Mouse (Mus musculus): ENCODE data around the gene Stn1. TPM values are rescaled to one million over a fixed set of nuclear protein-coding genes. Genes with fewer than 3 reads are reported as not detected.

Stn1 gene
- polyA plus RNA-seq (2012; rRNA removed) (37.6 and 39.1 TPM in 2 replicates), polyA plus RNA-seq (2014; fragmentation: Nextera tagmentation; extraction: Ambion mirVana) (53.6 and 56.3 TPM in 2 replicates)

DNA sequence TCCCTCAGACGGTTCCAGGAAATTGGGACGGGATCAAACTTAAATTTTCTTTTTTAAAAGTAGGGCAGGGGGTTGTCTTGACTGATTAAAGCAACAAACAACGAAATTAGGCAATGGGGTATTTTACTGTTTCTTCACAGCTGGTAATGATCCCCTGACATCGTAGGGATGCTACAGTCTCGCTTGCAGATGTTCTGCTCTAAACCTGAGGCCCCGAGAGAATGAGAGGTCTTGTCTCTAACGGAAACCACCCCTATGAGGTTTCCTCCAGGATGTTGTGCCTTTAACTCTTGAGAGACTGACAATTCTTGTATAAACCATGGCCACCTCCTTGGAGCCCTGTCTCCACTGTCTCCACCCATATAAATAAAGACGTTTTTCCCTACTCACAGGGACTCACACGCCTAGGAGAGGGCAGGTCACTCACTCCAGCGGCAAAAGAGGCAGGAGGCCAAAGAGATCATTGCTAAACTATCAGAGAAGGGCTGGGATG, at the start of gene Stn1:
Stn1 (minus strand) TSS at position 208 of the 493 bp plus-strand sequence.
- Histone ChIP-seq H3K4me2 (replicated peaks; ENCODE audit: low read depth, low read length, severe bottlenecking) (peak within 1 kb of the TSS; percentile 84), H3K9ac (ENCODE audit: low read depth, low read length, severe bottlenecking) (peak within 1 kb of the TSS; percentile 62), H3K9me3 (ENCODE audit: control insufficient read depth, low read length) (no peaks in the 10 kb centered on the region), H3K27ac (replicated peaks; ENCODE audit: low read depth, low read length) (peak within 1 kb of the TSS; percentile 68), H3K4me1 (ENCODE audit: control insufficient read depth, insufficient read depth, low read length) (peaks cover 27% of the 10 kb centered on the region), H3K27me3 (ENCODE audit: control insufficient read depth, insufficient read depth, low read length) (no peaks in the 10 kb centered on the region), H3K4me3 (replicated peaks; ENCODE audit: low read length) (peak within 1 kb of the TSS; percentile 48), H3K36me3 (ENCODE audit: control insufficient read depth, insufficient read depth, low read length) (peaks cover 6% of the 10 kb centered on the region; the same call in 1 of the 2 replicates)
- peak; percentile 15 for DNase-seq (ENCODE audit: low spot score)
- WGBS = 4% methylated on average over 10 of the region's 10 CpGs
- ATAC-seq (ENCODE audit: low FRiP score, low read depth) = no peak
- TF ChIP-seq POLR2A (IDR thresholded peaks at IDR 0.05; ENCODE audit: borderline replicate concordance, extremely low read depth, insufficient read depth, insufficient read length) = no peak

DNA sequence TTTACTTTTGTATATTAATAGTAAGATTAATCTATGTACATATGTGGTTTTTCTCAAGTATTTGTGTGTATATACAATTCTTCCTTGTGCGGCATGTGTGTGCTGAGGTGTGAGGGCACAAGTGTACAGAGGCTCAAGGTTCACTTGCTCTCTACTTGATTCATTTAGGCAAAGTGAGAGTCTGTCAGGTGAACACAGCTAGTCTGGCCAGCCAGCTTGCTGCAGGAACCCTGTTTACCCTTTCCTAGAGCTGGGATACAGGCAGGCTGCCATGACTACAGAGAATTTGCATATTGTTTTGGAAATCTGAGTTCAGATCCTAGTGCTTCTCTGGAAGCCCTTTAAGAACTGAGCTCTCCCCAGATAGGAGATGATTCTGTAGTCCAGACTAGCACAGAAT, 49.7 kb upstream of the Stn1 start:
- WGBS = 89% methylated on average over 1 of the region's 1 CpGs
- TF ChIP-seq POLR2A (IDR thresholded peaks at IDR 0.05; ENCODE audit: borderline replicate concordance, extremely low read depth, insufficient read depth, insufficient read length) = no peak
- DNase-seq (ENCODE audit: low spot score) (no peak), ATAC-seq (ENCODE audit: low FRiP score, low read depth) (no peak)
- Histone ChIP-seq H3K36me3 (ENCODE audit: control insufficient read depth, insufficient read depth, low read length) (no peaks in the 10 kb centered on the region), H3K27ac (replicated peaks; ENCODE audit: low read depth, low read length) (no peak overlapping the region), H3K27me3 (ENCODE audit: control insufficient read depth, insufficient read depth, low read length) (no peaks in the 10 kb centered on the region), H3K4me3 (replicated peaks; ENCODE audit: low read length) (no peak overlapping the region), H3K4me2 (replicated peaks; ENCODE audit: low read depth, low read length, severe bottlenecking) (no peak overlapping the region), H3K9me3 (ENCODE audit: control insufficient read depth, low read length) (no peaks in the 10 kb centered on the region), H3K9ac (ENCODE audit: low read depth, low read length, severe bottlenecking) (no peak overlapping the region), H3K4me1 (ENCODE audit: control insufficient read depth, insufficient read depth, low read length) (peaks cover 7% of the 10 kb centered on the region)

DNA sequence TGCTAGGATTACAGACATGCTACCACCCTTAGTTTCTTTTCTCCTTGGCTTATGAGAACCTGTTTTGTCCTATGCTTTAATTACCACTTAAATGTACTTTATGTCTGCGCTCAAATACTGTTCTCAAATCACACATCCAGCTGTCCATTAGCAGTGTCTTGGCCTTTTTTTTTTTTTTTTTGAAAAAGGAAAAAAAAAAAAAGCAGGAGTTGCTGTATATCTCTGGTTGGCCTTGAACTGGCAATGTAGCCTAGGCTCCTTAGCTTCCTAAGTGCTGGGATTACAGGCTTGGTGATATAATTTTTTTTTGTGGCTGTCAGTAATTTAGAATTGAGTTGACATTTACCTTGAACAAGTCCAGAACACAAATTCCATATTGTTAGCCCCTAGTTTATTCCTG, 48.5 kb upstream of the Stn1 start:
- H3K4me2 ChIP-seq (replicated peaks; ENCODE audit: low read depth, low read length, severe bottlenecking) = no peak overlapping the region
- DNase-seq (ENCODE audit: low spot score) (no peak), ATAC-seq (ENCODE audit: low FRiP score, low read depth) (no peak)
- H3K27me3 ChIP-seq (ENCODE audit: control insufficient read depth, insufficient read depth, low read length) = no peaks in the 10 kb centered on the region
- no peak overlapping the region for H3K9ac ChIP-seq (ENCODE audit: low read depth, low read length, severe bottlenecking)
- TF ChIP-seq POLR2A (IDR thresholded peaks at IDR 0.05; ENCODE audit: borderline replicate concordance, extremely low read depth, insufficient read depth, insufficient read length) = no peak
- no peak overlapping the region for H3K4me3 ChIP-seq (replicated peaks; ENCODE audit: low read length)
- no peaks in the 10 kb centered on the region for H3K9me3 ChIP-seq (ENCODE audit: control insufficient read depth, low read length)
- 69% methylated on average over 1 of the region's 1 CpGs for WGBS
- H3K27ac ChIP-seq (replicated peaks; ENCODE audit: low read depth, low read length) = no peak overlapping the region
- H3K36me3 ChIP-seq (ENCODE audit: control insufficient read depth, insufficient read depth, low read length) = no peaks in the 10 kb centered on the region
- H3K4me1 ChIP-seq (ENCODE audit: control insufficient read depth, insufficient read depth, low read length) = peaks cover 17% of the 10 kb centered on the region

DNA sequence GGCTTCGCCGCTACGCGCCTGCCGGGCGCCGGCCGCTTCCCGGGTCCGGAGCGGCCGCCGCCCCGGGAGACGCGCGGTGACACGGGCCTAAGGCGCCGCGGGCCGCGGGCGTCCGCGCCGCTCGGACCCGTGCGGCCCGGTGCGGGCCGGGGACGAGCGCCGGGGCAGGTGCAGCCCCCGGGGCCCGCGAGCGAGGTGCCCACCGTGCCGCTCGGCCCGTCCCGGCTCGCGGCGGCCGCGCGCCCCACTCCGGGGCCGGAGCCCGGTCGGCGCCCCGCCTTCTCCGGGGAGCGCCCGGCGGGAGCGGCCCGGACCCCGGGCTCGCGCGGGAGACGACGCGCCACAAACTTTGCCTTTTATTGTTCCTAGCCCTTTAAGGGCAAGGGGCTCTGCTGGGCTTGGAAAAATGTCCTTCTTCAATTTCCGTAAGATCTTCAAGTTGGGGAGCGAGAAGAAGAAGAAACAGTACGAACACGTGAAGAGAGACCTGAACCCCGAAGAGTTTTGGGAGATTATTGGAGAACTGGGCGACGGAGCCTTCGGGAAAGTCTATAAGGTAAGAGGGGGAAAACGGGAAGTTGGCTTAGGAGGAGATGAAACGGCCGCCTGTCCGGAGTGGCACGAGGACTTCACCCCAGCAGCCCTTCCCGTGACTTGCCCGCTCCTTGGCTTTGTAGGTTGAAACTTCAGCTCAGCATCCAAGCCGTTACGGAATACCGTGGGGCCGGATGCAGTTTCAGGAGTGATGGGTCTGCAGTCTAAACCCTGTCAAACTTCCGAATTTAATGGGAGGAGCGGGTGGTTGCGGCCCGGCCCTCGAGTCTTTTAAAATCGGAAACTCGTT, 42.7 kb upstream of the Stn1 start:
- H3K36me3 ChIP-seq (ENCODE audit: control insufficient read depth, insufficient read depth, low read length) = no peaks in the 10 kb centered on the region
- H3K9ac ChIP-seq (ENCODE audit: low read depth, low read length, severe bottlenecking) = peak overlapping the region; percentile 93
- peak overlapping the region; percentile 55 for H3K4me2 ChIP-seq (replicated peaks; ENCODE audit: low read depth, low read length, severe bottlenecking)
- H3K27ac ChIP-seq (replicated peaks; ENCODE audit: low read depth, low read length) = peak overlapping the region; percentile 93
- under 1% methylated on average over 81 of the region's 96 CpGs for WGBS
- H3K4me3 ChIP-seq (replicated peaks; ENCODE audit: low read length) = peak overlapping the region; percentile 76
- no peak for TF ChIP-seq POLR2A (IDR thresholded peaks at IDR 0.05; ENCODE audit: borderline replicate concordance, extremely low read depth, insufficient read depth, insufficient read length)
- ATAC-seq (ENCODE audit: low FRiP score, low read depth) = peak; percentile 56
- no peaks in the 10 kb centered on the region for H3K9me3 ChIP-seq (ENCODE audit: control insufficient read depth, low read length)
- H3K27me3 ChIP-seq (ENCODE audit: control insufficient read depth, insufficient read depth, low read length) = no peaks in the 10 kb centered on the region
- peaks cover 14% of the 10 kb centered on the region for H3K4me1 ChIP-seq (ENCODE audit: control insufficient read depth, insufficient read depth, low read length)
- peak; percentile 8 for DNase-seq (ENCODE audit: low spot score)

DNA sequence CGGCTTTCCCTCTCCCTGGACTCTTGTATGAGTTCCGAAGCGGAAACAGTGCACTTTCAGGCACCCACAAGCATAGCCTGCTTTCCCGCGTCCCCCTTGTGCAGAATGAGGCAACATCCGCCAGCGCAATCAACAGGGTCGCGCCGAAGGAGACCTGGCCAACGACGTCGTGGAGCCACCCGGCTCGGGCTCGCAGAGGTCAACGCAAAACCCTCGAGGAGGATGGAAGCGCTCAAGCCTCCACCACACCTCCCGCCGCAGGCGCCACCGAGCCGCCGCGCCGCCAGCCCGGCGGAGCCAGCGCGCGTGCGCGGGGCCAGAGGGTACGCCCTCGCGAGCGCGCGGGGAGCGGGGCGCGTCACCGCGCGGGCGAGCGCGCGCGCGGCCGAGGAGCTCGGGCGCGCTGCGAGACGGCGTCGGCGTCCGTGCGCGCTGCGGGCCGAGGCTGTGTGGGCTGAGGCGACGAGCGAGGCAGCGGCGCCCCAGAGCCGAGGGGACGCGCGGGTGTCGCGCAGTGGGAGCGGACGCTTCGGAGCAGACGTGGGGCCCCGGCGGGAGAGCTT, 42.0 kb upstream of the Stn1 start, which contains the start of gene Slk:
Slk (plus strand) TSS at position 454 of the 563 bp plus-strand sequence.
- WGBS = under 1% methylated on average over 43 of the region's 83 CpGs
- Histone ChIP-seq H3K4me3 (replicated peaks; ENCODE audit: low read length) (peak within 1 kb of the TSS; percentile 76), H3K9me3 (ENCODE audit: control insufficient read depth, low read length) (no peaks in the 10 kb centered on the region), H3K9ac (ENCODE audit: low read depth, low read length, severe bottlenecking) (peak within 1 kb of the TSS; percentile 93), H3K36me3 (ENCODE audit: control insufficient read depth, insufficient read depth, low read length) (no peaks in the 10 kb centered on the region), H3K4me1 (ENCODE audit: control insufficient read depth, insufficient read depth, low read length) (peaks cover 14% of the 10 kb centered on the region), H3K4me2 (replicated peaks; ENCODE audit: low read depth, low read length, severe bottlenecking) (peak within 1 kb of the TSS; percentile 55), H3K27ac (replicated peaks; ENCODE audit: low read depth, low read length) (peak within 1 kb of the TSS; percentile 93), H3K27me3 (ENCODE audit: control insufficient read depth, insufficient read depth, low read length) (no peaks in the 10 kb centered on the region)
- TF ChIP-seq POLR2A (IDR thresholded peaks at IDR 0.05; ENCODE audit: borderline replicate concordance, extremely low read depth, insufficient read depth, insufficient read length) = peak; percentile 83; the same call in 1 of the 2 replicates
- DNase-seq (ENCODE audit: low spot score) (peak; percentile 80), ATAC-seq (ENCODE audit: low FRiP score, low read depth) (peak; percentile 90)
